Mouse (Mus musculus) yolk sac, embryonic 10.5 days (tissue): ENCODE results near the gene Zfp652.
"Not testable (repeated sequence)": the region's sequence is repeated elsewhere in the genome, so short reads cannot be mapped to it uniquely, and the experiment has no call there.

Experiments used
- DNase-seq: peaks from one replicate; pipeline ENCODE4 v3.0.0-alpha.2; 2017; ENCODE audit warnings: low spot score

Zfp652 gene

DNA sequence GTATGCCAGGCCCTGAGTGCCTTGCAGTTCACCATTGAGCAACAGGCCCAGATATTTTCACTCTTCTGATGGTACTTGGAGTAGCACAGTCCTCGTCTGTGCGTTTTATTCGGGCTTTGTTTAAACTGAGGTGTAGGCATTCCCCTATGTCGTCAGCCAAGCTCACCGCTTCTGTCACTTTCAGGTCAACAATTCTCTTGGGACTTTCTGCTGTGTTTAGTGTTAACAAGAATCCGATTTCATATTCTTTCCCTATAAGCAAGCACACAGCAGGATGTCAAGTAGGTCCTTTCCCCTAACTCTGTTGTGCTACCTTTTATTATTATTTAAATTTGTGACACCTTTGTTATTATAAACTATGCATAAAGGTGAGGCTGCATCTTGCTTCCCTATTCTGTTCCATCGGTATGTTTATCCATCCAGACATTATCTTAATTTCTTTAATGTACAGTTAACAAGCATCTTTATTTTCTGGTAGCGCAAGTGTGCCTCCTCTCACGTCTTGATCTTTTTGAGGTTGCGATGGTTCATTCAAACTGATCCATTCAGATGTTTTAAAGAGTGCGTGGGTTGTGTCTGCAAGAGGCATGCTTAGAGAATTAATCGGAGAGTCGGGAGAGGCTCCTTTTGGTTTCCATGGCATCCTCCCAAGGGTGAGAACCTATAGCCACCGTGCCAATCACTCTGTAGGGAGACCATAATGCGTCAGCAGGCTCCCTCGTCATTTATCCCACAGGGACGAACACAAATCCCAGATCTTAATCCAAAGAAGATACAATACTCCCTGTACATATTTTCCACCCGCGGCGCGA, 145.4 kb downstream of the Zfp652 start:
- DNase-seq = no peak

DNA sequence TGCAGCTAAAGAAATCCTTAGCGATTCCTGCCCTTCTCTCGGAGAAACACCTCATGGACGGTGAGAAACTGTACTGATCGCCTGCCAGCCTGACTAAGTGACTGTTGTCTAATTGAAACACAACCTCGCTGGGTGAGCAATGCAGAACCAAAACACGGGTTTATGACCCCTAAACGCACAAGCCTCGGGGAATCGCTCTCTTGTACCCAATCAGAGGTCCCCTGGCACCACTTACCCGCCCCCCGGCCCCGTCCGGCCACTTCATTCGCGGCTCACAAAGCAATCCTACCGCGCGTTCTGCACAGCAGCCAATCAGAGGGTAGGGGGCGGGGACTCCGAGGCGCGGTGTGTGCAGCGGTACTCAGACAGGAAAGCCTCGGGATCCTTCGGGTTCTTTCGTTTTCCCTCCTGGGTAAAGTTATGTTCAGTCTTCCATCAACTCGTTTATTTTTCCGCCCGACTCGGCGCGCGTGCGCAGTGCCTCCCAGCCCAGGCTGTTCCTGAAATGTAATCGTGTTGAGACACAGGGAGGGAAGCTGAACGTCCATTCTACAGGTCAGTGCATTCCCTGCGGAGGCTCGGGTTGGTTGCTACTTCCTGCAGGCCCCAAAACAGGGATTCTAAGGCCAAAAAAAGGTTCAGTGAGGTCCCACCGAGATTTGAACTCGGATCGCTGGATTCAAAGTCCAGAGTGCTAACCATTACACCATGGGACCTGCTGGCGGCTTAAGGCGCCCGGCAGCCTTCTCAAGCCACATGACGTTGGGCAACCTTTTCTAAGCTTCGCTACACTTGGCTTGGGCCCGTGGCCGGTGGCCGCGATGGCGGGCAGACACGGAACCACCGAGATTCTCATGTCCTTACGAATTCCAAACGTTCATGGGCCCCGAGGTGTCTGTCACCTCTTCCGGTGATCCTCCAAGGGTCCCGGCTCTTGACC, 146.3 kb downstream of the Zfp652 start:
- peak; percentile 99 for DNase-seq

DNA sequence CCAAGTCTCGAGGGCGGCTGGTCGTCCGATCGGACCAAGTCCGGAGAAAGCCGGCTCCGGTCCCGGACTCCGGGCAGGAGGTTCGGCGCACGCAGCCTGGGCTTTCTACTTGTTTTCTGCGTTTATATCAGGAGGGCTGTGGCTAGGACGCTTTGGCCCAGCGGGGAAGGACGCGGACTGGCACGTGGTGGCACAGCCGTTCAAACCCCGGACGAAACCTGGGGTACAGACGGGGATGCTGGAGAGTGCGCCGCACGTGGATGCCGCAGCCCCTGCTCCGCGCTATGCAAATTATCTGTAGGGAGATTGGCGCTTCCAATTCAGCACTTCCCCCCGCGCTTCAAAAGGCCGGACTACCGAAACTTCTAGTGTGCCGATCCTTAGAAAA, 147.0 kb downstream of the Zfp652 start:
- DNase-seq = peak; percentile 86

DNA sequence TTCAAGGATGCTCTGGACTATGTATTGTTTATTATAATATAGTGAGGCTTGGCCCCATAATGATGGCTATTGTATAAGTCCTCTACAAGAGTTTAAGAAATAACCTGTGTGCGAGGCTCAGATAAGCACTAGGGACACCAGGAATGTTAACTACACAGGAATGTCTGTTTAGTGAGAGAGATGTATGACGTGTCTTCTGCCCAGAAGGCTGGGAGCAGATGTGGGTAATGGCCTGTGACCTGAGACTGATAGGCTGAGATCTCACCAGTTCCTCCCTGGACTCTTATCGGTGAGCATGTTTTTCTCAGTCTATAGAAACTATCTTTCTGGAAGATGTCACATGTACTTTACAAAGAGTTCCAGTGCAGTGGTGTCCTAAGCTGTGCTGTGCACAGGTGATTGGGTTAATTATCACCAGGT, 147.6 kb downstream of the Zfp652 start:
- peak; percentile 55 for DNase-seq

DNA sequence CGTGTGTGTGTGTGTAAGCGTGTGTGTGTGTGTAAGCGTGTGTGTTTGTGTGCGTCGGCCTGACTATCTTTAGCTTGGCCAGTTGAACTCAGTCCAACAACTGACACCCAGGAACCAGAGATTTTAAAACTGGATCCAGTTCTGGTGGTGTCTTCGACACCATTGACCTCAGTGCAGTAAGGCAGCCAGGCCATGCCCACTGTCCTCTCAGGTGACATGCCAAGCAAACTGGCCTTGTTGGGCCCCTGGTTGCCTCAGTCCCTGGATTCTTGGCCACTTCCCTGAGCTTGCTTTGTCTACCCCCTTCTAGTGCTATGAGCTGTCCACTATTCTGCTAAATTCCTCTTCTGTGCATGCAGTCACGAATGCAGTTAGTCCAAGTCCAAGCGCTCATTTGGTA, 148.9 kb downstream of the Zfp652 start:
- no peak for DNase-seq

DNA sequence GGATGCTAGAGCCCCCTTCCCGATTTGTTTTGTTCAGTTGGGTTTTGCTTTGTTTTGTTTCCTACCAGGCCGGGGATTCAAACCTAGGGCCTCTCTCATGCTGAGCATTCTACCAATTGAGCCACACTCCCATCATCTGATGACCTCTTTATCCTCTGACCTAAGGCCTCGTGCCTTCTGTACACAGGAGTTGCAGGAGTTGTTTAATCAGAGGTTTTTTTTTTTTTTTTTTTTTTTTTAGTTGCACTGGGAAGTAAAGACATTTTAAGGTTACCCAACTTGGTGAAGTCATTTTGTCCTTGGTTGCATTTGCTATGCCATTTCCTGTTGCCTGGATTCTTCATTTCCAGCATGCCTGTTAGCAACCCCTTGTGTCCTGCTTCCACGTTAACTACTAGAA, 157.0 kb downstream of the Zfp652 start:
- no peak for DNase-seq

DNA sequence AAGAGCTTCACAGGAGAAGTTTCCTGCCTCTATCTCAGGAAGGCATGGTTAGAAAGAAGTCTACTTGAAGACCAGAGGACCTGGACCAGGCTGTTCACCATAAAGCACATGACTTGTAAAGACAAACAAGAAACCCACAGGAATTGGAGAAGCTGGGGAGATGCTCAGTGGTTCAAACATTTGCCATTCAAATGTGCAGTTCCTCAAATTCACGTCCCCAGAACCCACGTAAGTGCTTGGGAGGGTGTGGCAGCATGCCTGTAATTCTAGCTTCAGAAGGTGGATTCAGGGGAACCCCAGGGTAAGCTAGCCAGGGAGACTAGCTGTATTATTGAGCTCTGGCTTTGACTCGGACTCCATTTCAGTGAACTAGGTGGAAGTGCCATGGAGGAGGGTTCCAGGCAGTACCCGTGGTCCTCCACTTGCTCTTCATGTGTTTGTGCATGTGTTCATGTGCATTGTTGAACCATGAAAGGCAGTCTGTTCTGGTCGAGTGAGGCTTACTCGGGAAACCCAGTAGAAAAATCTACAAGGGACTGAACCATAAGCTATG, 157.5 kb downstream of the Zfp652 start:
- DNase-seq = no peak

DNA sequence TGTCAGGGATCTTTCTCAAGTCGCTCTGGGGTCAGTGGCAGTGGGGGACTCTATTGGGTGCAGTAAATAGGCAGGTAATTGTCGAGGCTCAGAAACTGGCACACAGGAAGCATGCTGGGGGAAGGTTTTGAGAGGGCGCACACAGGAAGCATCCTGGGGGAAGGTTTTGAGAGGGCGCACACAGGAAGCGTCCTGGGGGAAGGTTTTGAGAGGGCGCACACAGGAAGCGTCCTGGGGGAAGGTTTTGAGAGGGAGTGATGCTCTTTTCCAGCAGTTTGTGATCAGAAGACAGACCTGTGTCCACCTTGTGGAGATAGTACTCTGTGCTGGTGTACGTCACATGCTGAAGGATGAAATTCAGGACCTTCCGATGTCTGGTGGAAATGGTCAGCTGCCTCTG, 163.3 kb downstream of the Zfp652 start:
- DNase-seq = no peak

DNA sequence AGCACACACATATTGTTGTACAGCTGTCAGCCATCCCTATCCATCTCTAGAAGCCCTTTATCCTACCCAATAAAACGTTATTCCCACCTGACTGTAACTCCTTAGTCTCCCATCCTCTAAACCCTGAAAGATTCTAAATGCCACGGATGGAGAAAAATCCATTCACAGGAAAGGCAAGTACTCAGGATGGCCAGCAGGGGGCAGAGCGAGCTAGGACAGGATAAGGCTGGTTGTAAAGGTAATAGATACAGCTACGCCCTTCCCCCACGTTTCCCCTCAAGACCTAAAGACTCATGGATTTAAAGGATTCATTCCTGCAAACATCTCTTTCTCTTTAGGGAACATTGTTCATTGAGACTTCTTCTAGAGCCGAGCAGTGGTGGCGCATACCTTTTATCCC, 163.8 kb downstream of the Zfp652 start:
- peak; percentile 58 for DNase-seq

DNA sequence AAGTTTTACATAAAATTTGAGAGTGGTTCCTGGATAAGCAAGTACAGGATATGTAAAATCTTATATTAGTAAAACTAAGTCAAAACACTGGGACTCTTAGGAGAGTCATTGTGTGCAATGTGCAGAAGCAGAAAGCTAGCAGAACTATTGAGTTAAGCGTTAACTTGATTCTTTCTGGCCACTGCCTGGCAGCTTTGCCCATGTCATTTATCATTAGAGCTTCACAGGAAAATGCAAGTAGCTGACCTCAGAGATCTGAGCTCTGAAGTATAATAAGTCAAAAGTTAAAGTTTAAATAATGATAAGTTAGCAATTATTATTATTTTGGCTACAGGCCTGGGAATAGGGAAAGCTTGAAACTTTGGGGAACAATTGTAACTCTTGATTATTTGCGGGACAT, 167.4 kb downstream of the Zfp652 start:
- not testable (repeated sequence) for DNase-seq
